Mouse (Mus musculus): ENCODE data around the gene Pars2. TPM values are rescaled to one million over a fixed set of nuclear protein-coding genes. Genes with fewer than 3 reads are reported as not detected.

Pars2 gene
- polyA plus RNA-seq, 1 experiment from 2014 or later = 5.8 TPM

DNA sequence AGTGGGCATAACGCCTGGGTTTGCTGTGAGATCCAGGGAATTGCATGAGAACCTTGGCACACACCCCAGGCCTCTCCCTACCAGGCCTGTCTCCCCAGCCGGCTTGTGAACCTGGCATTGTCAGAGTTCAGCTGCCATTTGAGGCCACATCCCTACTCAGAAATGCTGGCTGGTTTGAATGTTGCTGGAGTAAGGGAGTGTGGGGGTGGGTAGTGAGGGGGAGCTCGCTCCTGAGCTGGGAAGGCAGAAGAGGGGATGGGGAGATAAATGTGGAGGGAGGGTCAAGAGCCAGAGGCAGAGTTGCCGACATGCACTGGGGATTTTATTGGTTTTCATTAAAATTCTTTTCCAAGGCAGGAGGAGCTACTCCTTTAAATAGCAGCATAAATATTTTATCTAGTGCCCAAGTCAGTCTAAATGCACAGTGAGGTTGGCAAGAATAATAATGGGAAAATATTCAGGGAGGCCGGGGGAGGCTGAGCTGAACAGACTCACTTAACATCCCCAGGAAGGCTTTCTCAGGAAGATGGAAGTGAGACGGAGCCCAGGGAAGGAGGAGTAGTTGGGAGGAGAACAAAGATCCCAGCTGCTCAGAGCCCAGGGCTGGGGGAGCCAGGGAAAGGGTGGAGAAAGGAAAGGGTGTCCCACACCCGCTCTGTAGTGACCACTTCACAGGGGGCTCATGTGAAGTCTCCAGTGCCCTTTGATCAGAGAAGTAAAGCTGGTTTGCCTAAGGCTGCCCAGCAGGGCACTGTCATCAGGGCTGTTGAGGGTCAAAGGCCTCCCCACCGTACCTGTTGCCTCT is 17.4 kb upstream of the Pars2 start:
- in situ Hi-C loops (cut with MboI; ENCODE audit: low pct_unique_long_range_greater_than_20kb) = loop anchor here (5.0 to 10.0 kb wide), 2 partner anchors 74 to 531 kb away; no protein-coding TSS in a partner anchor
- ChIA-PET CTCF (interaction anchor here (0.9 to 5.4 kb wide), 3 partner anchors 11 to 76 kb away, joined by 3 to 44 read pairs (median 3); partner anchors contain the start of gene Pars2), POLR2A (no interaction called here)
- DNase-seq (ENCODE audit: low read depth, low spot score) (no peak), ATAC-seq (peak; percentile 15)
- H3K27me3 ChIP-seq = no peaks in the 10 kb centered on the region
- no peak for TF ChIP-seq CTCF (IDR thresholded peaks at IDR 0.05)

DNA sequence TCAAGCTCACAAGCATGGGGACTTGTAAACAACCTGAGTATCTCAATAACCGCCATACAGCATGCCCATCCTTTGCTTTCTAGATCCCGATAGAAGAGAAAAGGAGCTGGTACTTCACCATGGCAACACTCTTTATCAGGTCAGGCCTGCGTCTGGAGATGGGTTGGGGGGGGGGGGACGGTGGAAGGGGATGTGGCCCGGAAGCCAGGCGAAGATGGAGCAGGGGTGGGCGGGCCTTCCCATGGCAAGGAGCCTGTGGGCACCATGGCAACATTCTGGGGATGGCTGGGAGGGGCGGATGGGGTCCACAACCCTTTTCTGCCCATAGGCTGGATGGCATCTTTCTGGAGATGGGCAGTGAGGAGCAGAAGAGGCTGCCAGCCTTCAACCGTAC is 16.8 kb upstream of the Pars2 start:
- no peak for DNase-seq (ENCODE audit: low read depth, low spot score)
- ATAC-seq = no peak
- in situ Hi-C loops (cut with MboI; ENCODE audit: low pct_unique_long_range_greater_than_20kb) = loop anchor here (5.0 to 10.0 kb wide), 2 partner anchors 73 to 531 kb away; no protein-coding TSS in a partner anchor
- POLR2A ChIA-PET = no interaction called here
- H3K27me3 ChIP-seq = no peaks in the 10 kb centered on the region
- CTCF ChIA-PET = interaction anchor here (5.4 kb wide), 1 partner anchor 14 kb away, joined by 44 read pairs; the partner anchor contains the start of gene Pars2
- no peak for TF ChIP-seq CTCF (IDR thresholded peaks at IDR 0.05)

DNA sequence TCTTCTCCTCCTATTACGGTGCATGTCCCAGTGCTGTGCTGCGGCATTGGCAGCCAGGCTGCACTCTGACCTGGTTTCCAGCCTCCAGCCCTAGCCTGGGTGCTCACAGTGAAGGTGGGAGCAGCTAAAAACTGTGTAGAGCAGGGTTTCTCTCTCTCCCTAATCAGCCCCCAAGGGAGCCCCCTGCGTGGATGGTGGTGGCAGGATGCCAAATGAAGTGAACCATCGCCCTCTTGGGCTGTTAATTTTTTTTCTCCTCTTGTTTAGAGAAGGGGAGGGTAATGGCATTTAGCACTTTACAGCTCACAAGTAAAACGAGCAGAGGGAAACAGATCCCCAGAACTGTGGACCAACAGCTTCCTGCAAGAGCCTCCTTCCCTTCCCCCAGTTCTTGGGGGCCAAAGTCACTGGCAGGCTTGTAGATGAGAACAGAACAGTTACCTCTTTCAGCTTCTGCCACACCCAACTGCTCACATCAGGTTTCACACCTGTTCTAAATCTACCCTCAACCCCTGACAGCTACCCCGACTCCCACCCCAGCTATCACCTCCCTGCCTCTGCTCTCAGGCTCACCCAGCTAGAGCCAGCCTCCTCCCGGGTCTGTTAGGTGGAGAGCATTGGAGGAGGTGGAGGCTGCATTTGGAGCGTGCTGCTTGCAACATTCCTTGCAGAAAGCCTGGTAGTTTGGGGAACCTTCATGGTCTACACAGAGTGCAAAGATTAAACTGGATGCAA is 7.2 kb upstream of the Pars2 start:
- DNase-seq (ENCODE audit: low read depth, low spot score) = no peak

DNA sequence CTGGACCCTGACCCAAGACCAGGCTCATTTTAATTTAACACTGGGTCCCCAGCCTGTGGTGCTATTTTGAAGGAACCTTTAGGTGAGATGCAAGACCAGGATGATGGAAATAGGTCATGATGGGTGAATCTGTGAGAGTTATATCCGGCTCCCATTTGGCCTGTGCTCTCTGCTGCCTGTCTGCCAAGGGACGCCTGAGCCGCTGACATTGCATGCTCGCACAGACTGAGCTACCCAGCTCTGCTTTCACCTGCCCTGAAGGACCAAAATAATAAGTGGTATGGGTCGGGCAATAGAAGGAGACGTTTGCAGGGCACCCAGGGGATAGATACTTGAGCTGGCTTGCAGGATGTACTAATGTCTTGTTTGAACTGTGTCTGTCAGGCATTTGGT is 6.7 kb upstream of the Pars2 start:
- CTCF ChIA-PET = interaction anchor here (0.8 to 1.7 kb wide), 3 partner anchors 12 to 30 kb away, joined by 3 to 6 read pairs (median 3); no protein-coding TSS in a partner anchor
- no peaks in the 10 kb centered on the region for H3K27me3 ChIP-seq
- ATAC-seq (no peak), DNase-seq (ENCODE audit: low read depth, low spot score) (no peak)
- no peak for TF ChIP-seq CTCF (IDR thresholded peaks at IDR 0.05)
- in situ Hi-C loops (cut with MboI; ENCODE audit: low pct_unique_long_range_greater_than_20kb) = no loop called here
- POLR2A ChIA-PET = no interaction called here

More for the DNA sequence above, 7.2 kb upstream of the Pars2 start:
- H3K27me3 ChIP-seq = no peaks in the 10 kb centered on the region
- ChIA-PET POLR2A (no interaction called here), CTCF (interaction anchor here (0.8 to 1.7 kb wide), 3 partner anchors 11 to 29 kb away, joined by 3 to 6 read pairs (median 3); no protein-coding TSS in a partner anchor)
- in situ Hi-C loops (cut with MboI; ENCODE audit: low pct_unique_long_range_greater_than_20kb) = no loop called here
- TF ChIP-seq CTCF (IDR thresholded peaks at IDR 0.05) = no peak
- ATAC-seq = peak; percentile 60

DNA sequence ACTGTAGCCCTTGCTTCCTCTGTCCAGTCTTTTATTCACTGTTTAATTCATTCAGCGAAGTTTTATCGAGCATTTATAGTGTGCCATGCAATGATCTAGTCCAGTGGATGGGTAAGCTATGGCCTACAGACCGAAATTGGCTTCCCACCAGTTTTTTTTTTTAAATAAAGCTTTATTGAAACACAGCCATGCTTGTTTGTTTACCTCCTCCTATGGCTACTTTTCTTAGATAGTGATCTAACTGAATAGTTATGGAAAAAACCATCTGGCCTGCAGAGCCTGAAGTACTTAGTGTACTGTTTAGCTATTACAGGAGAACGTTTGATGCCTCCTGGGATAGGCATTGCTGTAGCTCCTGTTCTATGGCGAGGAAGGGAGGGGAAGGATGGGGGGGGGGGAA is 5.1 kb upstream of the Pars2 start:
- ATAC-seq = no peak
- TF ChIP-seq CTCF (IDR thresholded peaks at IDR 0.05) = no peak
- in situ Hi-C loops (cut with MboI; ENCODE audit: low pct_unique_long_range_greater_than_20kb) = no loop called here
- H3K27me3 ChIP-seq = no peaks in the 10 kb centered on the region
- no peak for DNase-seq (ENCODE audit: low read depth, low spot score)
- ChIA-PET CTCF (interaction anchor here (5.9 kb wide), 1 partner anchor 14 kb away, joined by 44 read pairs; no protein-coding TSS in a partner anchor), POLR2A (interaction anchor here (0.7 kb wide), 1 partner anchor 23 kb away, joined by 3 read pairs; no protein-coding TSS in a partner anchor)

DNA sequence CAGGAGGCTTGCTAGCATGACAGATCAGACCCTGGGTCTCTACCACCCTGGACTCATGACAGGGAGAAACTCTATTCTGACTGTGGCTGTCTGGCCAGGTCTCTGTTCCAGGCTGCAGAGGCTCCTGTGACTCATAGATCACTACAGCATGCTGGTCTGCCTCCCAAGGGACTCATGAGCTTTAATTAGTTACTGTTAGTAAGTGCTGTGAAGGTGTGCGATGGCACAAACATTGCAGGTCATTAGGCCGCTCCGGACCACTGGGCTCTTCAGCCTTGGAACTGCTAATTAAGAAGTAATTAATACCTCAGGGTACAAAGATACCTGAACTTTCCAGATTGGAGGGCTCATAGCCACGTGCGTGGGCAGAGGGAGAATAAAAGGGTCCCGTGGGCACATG is 3.7 kb upstream of the Pars2 start:
- no peaks in the 10 kb centered on the region for H3K27me3 ChIP-seq
- ChIA-PET CTCF (interaction anchor here (0.8 to 5.9 kb wide), 3 partner anchors 15 to 33 kb away, joined by 3 to 44 read pairs (median 3); no protein-coding TSS in a partner anchor), POLR2A (no interaction called here)
- DNase-seq (ENCODE audit: low read depth, low spot score) (no peak), ATAC-seq (peak; percentile 38)
- no peak for TF ChIP-seq CTCF (IDR thresholded peaks at IDR 0.05)
- in situ Hi-C loops (cut with MboI; ENCODE audit: low pct_unique_long_range_greater_than_20kb) = no loop called here

DNA sequence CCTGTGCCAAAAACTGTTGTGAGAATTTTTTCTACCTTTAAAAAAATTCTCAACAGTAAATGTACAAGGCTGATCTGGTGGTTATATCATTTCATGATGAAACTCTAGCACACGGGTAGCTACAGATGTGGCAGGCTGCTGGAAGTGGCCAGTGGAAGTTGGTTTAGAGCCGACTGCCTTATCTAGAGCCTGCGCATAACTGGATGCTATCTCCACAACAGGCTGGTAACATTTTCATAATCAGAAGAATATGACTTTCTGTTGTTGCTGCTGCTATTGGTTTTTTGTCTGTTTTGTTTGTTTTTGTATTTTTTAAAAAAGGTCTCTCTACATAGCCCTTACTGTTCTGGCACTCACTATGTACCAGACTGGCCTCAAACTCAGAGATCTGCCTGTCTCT is 1.7 kb downstream of the Pars2 start:
- TF ChIP-seq CTCF (IDR thresholded peaks at IDR 0.05) = no peak
- DNase-seq (ENCODE audit: low read depth, low spot score) (no peak), ATAC-seq (no peak)
- POLR2A ChIA-PET = interaction anchor here (0.6 kb wide), 1 partner anchor 51 kb away, joined by 3 read pairs; no protein-coding TSS in a partner anchor
- in situ Hi-C loops (cut with MboI; ENCODE audit: low pct_unique_long_range_greater_than_20kb) = no loop called here
- CTCF ChIA-PET = no interaction called here
- H3K27me3 ChIP-seq = no peaks in the 10 kb centered on the region

DNA sequence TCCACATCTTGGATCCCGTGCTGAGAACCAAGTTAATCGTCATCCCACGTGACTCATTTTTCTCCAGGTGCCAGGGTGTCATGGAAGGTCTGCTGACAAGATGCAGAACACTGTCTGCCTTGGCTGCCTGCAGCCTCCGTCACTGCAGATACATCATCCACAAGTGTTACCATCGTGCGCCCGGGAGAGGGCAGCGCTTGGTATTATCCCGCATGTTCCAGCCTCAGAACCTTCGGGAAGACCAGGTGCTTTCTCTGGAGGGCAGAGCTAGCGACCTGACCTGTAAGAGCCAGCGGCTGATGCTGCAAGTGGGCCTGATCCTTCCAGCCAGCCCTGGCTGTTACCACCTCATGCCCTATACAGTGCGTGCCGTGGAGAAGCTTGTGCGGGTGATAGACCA is 2.2 kb downstream of the Pars2 start:
- DNase-seq (ENCODE audit: low read depth, low spot score) = no peak
- ATAC-seq = no peak
- in situ Hi-C loops (cut with MboI; ENCODE audit: low pct_unique_long_range_greater_than_20kb) = no loop called here
- CTCF ChIA-PET = no interaction called here
- POLR2A ChIA-PET = no interaction called here
- no peaks in the 10 kb centered on the region for H3K27me3 ChIP-seq
- TF ChIP-seq CTCF (IDR thresholded peaks at IDR 0.05) = no peak

DNA sequence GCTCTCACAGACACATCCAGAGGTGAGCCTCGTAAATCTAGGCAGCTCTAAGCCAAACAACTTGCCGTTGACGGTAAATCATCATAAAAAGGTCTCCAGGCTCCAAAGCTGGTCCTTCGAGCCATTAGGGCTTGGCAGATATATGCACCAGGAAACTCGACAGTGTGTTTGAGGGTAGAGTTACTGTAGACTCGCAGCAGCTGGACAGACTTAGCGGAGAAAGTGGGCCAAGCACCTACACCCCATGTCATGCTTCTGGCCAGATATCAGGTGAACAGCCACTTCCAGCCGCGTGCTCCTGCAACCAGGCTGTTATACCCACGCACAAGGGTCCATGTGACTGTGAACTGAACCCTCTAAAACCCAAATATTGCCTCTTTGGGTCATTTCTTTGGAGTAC is 4.8 kb downstream of the Pars2 start:
- no peak for DNase-seq (ENCODE audit: low read depth, low spot score)
- in situ Hi-C loops (cut with MboI; ENCODE audit: low pct_unique_long_range_greater_than_20kb) = no loop called here
- no peaks in the 10 kb centered on the region for H3K27me3 ChIP-seq
- no peak for ATAC-seq
- POLR2A ChIA-PET = no interaction called here
- no peak for TF ChIP-seq CTCF (IDR thresholded peaks at IDR 0.05)
- CTCF ChIA-PET = no interaction called here

DNA sequence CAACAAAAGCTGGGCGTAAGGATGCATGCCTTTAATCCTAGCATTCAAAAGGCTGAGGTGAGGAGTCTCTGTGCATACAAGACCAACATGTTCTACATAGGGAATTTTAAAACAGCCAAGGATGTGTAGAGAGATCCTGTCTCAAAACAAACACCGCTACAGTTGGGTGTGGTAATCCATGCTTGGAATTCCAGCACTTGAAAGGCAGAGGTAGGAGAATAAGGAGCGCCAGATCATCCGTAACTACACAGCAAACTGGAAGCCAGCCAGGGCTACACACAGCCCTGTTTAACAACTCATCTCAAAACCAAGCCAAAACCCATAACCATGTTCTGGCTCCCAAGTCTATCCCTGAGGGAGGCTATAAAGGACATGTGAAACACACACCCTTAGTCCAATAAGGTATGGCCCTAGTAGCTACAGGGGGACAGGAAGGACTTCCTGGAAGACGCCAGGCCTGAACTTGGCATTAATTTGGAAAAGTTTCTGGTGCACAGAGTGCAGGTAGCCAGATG is 13.1 kb downstream of the Pars2 start:
- no peaks in the 10 kb centered on the region for H3K27me3 ChIP-seq
- no peak for TF ChIP-seq CTCF (IDR thresholded peaks at IDR 0.05)
- DNase-seq (ENCODE audit: low read depth, low spot score) (no peak), ATAC-seq (no peak)
- POLR2A ChIA-PET = no interaction called here
- in situ Hi-C loops (cut with MboI; ENCODE audit: low pct_unique_long_range_greater_than_20kb) = no loop called here
- CTCF ChIA-PET = no interaction called here

Measured in Patski (cell line).